35 mouse cellular contexts compared by ENCODE assay signal in genomic region chr4:80027876-80028275, GRCm38 (mm10).
"Had no signal": no experiment of that assay in that cellular context is flagged by ENCODE, and none has a peak within 500 bp of the region (broad histone marks: within the 10 kb centered on the region; RNA-seq: fewer than 3 reads in every experiment).

No protein-coding gene starts in this region.

- ATAC-seq: hindbrain, embryonic 16.5 days; hindbrain, postnatal 0 days; inflammation-experienced regulatory T-cells, adult 6 months; intestine, embryonic 15.5 days; intestine, embryonic 16.5 days; intestine, postnatal 0 days had no signal

- H3K4me3 ChIP-seq: heart, embryonic 10.5 days; heart, embryonic 12.5 days; heart, embryonic 13.5 days; heart, embryonic 15.5 days; hindbrain, embryonic 10.5 days; hindbrain, embryonic 12.5 days; hindbrain, embryonic 13.5 days; hindbrain, embryonic 15.5 days; intestine, embryonic 15.5 days; kidney, embryonic 15.5 days; layer of hippocampus, adult 2 months had no signal

- DNase-seq: heart, postnatal 10 days; heart, postnatal 14 days; heart, postnatal 36 days; heart, postnatal 4 days; kidney, adult 11 months; kidney, adult 18-20 months; kidney, adult 2 months; kidney, adult 8-10 months; kidney, adult 9 months; kidney, postnatal 10 days; kidney, postnatal 14 days; kidney, postnatal 25 days; kidney, postnatal 36 days; kidney, postnatal 4 days; layer of hippocampus, adult 9-11 months; layer of hippocampus, postnatal 36 days had no signal

- H3K36me3 ChIP-seq: heart, embryonic 10.5 days; heart, embryonic 12.5 days; heart, embryonic 13.5 days; heart, embryonic 15.5 days; hindbrain, embryonic 10.5 days; hindbrain, embryonic 12.5 days; hindbrain, embryonic 13.5 days; hindbrain, embryonic 15.5 days; intestine, embryonic 15.5 days; kidney, embryonic 15.5 days had no signal

- H3K27ac ChIP-seq: heart, embryonic 10.5 days; heart, embryonic 13.5 days; heart, embryonic 15.5 days; hindbrain, embryonic 10.5 days; hindbrain, embryonic 12.5 days; hindbrain, embryonic 13.5 days; hindbrain, embryonic 14.5 days; hindbrain, embryonic 15.5 days; hindbrain, postnatal 0 days; intestine, embryonic 15.5 days; kidney, embryonic 15.5 days; kidney, postnatal 0 days; layer of hippocampus, adult 2 months had no signal

- H3K9ac ChIP-seq: heart, embryonic 12.5 days; heart, embryonic 13.5 days; heart, embryonic 15.5 days; hindbrain, embryonic 12.5 days; hindbrain, embryonic 13.5 days; hindbrain, embryonic 14.5 days; hindbrain, embryonic 15.5 days; intestine, embryonic 15.5 days; kidney, embryonic 15.5 days had no signal

- H3K4me2 ChIP-seq: heart, embryonic 11.5 days; heart, embryonic 12.5 days; heart, embryonic 13.5 days; heart, embryonic 15.5 days; hindbrain, embryonic 12.5 days; hindbrain, embryonic 13.5 days; hindbrain, embryonic 14.5 days; hindbrain, embryonic 15.5 days; intestine, embryonic 15.5 days; kidney, embryonic 15.5 days had no signal

- H3K4me1 ChIP-seq: heart, embryonic 10.5 days; heart, embryonic 12.5 days; heart, embryonic 13.5 days; heart, embryonic 15.5 days; hindbrain, embryonic 10.5 days; hindbrain, embryonic 12.5 days; hindbrain, embryonic 13.5 days; intestine, embryonic 15.5 days; kidney, embryonic 15.5 days had no signal

- H3K27me3 ChIP-seq: heart, embryonic 12.5 days; heart, embryonic 13.5 days; heart, embryonic 15.5 days; hindbrain, embryonic 12.5 days; hindbrain, embryonic 13.5 days; hindbrain, embryonic 15.5 days; intestine, embryonic 15.5 days; kidney, embryonic 15.5 days had no signal

- H3K9me3 ChIP-seq: heart, embryonic 10.5 days; heart, embryonic 12.5 days; heart, embryonic 13.5 days; heart, embryonic 15.5 days; hindbrain, embryonic 10.5 days; hindbrain, embryonic 12.5 days; hindbrain, embryonic 13.5 days; hindbrain, embryonic 15.5 days; intestine, embryonic 15.5 days; kidney, embryonic 15.5 days had no signal
